Mouse (Mus musculus): Measurements from ENCODE around the gene Bbs2. TPM values are rescaled to one million over a fixed set of nuclear protein-coding genes. Genes with fewer than 3 reads are reported as not detected.
"Not testable (repeated sequence)": the region's sequence is repeated elsewhere in the genome, so short reads cannot be mapped to it uniquely, and the experiment has no call there.

The Bbs2 gene
- 20.7 and 27.6 TPM in 2 replicates for total RNA-seq (2014; rRNA removed)
- 16.2 and 17.5 TPM in 2 replicates for polyA plus RNA-seq (2015; fragmentation: Nextera tagmentation; extraction: Ambion mirVana)

GRCm38 (mm10) chr8:94098081-94098974 lies at the start of gene Bbs2:
TSS of gene Bbs2 (minus strand) at chr8:94098928.
- H3K27me3 ChIP-seq (ENCODE audit: insufficient read depth, low read length), result no peaks in the 10 kb centered on the region
- peak within 1 kb of the TSS; percentile 52 for H3K4me2 ChIP-seq (ENCODE audit: low read depth, low read length, poor library complexity, severe bottlenecking)
- H3K4me3 ChIP-seq (ENCODE audit: low read depth, low read length), result peak within 1 kb of the TSS; percentile 53
- ATAC-seq (ENCODE audit: low FRiP score) (peak; percentile 99), DNase-seq (ENCODE audit: low spot score) (peak; percentile 100)
- peak within 1 kb of the TSS; percentile 79 for H3K9ac ChIP-seq (replicated peaks; ENCODE audit: low read length, poor library complexity, severe bottlenecking)
- H3K4me1 ChIP-seq (ENCODE audit: insufficient read depth, low read length), result peaks cover 4% of the 10 kb centered on the region; the same call in 1 of the 2 replicates
- H3K36me3 ChIP-seq (ENCODE audit: insufficient read depth, low read length), result no peaks in the 10 kb centered on the region
- 1% methylated on average over 61 of the region's 61 CpGs for WGBS
- no peaks in the 10 kb centered on the region for H3K9me3 ChIP-seq (ENCODE audit: low read length)
- TF ChIP-seq CTCF (IDR thresholded peaks at IDR 0.05), result peak; percentile 78
- peak within 1 kb of the TSS; percentile 95 for H3K27ac ChIP-seq (ENCODE audit: low read depth, low read length)

DNA sequence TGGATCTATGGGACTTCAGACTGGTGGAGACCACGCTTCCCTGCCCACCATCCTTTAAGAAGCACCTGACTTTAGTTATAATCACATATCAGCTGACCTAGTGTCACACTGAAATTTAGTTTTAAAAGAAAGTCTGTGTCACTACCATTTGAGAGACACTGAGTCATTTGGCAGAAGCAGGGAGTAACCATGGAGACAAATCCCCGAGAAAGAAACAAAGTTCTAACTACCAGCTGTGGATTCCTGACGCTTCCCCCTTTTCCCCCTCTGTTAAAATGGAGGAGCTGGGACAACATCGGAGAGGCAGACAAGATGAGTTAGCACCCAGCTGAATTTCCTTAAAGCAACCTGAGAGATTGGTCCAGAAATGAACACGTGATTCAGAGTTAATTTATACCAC lies 49.5 kb upstream of the Bbs2 start:
- ATAC-seq (ENCODE audit: low FRiP score), result no peak
- no peaks in the 10 kb centered on the region for H3K4me1 ChIP-seq (ENCODE audit: insufficient read depth, low read length)
- WGBS, result 26% methylated on average over 5 of the region's 5 CpGs
- H3K4me3 ChIP-seq (ENCODE audit: low read depth, low read length), result no peak overlapping the region
- no peak for DNase-seq (ENCODE audit: low spot score)
- TF ChIP-seq CTCF (IDR thresholded peaks at IDR 0.05), result no peak
- no peak overlapping the region for H3K9ac ChIP-seq (replicated peaks; ENCODE audit: low read length, poor library complexity, severe bottlenecking)
- H3K27me3 ChIP-seq (ENCODE audit: insufficient read depth, low read length), result no peaks in the 10 kb centered on the region
- H3K27ac ChIP-seq (ENCODE audit: low read depth, low read length), result no peak overlapping the region; the same call in 1 of the 2 replicates
- no peaks in the 10 kb centered on the region for H3K36me3 ChIP-seq (ENCODE audit: insufficient read depth, low read length)
- no peak overlapping the region for H3K4me2 ChIP-seq (ENCODE audit: low read depth, low read length, poor library complexity, severe bottlenecking)
- H3K9me3 ChIP-seq (ENCODE audit: low read length), result no peaks in the 10 kb centered on the region

DNA sequence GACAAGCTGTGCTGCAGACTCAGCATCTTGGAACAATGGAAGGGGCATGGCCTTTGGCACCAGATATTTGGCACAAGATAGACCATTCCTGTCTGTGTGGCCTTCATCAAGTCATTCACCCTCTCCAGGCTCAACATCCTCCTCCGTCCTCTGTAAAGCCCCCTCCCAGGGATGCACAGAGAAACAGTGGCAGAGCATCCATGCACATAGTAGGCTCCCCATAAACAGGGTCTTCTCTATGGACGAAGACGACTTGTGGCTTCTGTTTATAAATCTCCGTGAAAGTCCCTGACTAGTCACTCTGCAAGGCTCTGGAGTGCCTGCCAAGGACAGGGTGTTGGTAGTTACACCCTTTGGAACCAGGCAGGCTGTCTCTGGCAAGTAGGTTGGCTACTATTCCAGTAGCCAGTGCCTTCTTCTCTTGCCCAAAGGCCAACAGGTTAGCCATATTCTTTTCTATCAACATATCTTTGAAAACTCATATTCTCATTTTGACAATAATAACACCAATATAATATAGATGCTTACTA lies 41.6 kb upstream of the Bbs2 start:
- H3K4me3 ChIP-seq (ENCODE audit: low read depth, low read length), result no peak overlapping the region
- WGBS, result 74% methylated on average over 4 of the region's 4 CpGs
- H3K4me1 ChIP-seq (ENCODE audit: insufficient read depth, low read length), result no peaks in the 10 kb centered on the region

GRCm38 (mm10) chr8:94136933-94137332 lies 38.2 kb upstream of the Bbs2 start, which contains the start of gene Mt4:
TSS of gene Mt4 (plus strand) at chr8:94137197.
- no peak for DNase-seq (ENCODE audit: low spot score)
- H3K27ac ChIP-seq (ENCODE audit: low read depth, low read length), result no peak within 1 kb of the TSS
- 70% methylated on average over 6 of the region's 6 CpGs for WGBS
- no peaks in the 10 kb centered on the region for H3K9me3 ChIP-seq (ENCODE audit: low read length)
- no peak for ATAC-seq (ENCODE audit: low FRiP score)
- H3K4me2 ChIP-seq (ENCODE audit: low read depth, low read length, poor library complexity, severe bottlenecking), result no peak within 1 kb of the TSS
- no peak for TF ChIP-seq CTCF (IDR thresholded peaks at IDR 0.05)
- H3K36me3 ChIP-seq (ENCODE audit: insufficient read depth, low read length), result no peaks in the 10 kb centered on the region
- no peak within 1 kb of the TSS for H3K9ac ChIP-seq (replicated peaks; ENCODE audit: low read length, poor library complexity, severe bottlenecking)
- no peak within 1 kb of the TSS for H3K4me3 ChIP-seq (ENCODE audit: low read depth, low read length)
- no peaks in the 10 kb centered on the region for H3K4me1 ChIP-seq (ENCODE audit: insufficient read depth, low read length)
- no peaks in the 10 kb centered on the region for H3K27me3 ChIP-seq (ENCODE audit: insufficient read depth, low read length)

More for the DNA sequence above, 41.6 kb upstream of the Bbs2 start:
- no peak for TF ChIP-seq CTCF (IDR thresholded peaks at IDR 0.05)
- Histone ChIP-seq H3K4me2 (ENCODE audit: low read depth, low read length, poor library complexity, severe bottlenecking) (no peak overlapping the region), H3K9ac (replicated peaks; ENCODE audit: low read length, poor library complexity, severe bottlenecking) (no peak overlapping the region), H3K9me3 (ENCODE audit: low read length) (no peaks in the 10 kb centered on the region), H3K36me3 (ENCODE audit: insufficient read depth, low read length) (no peaks in the 10 kb centered on the region), H3K27ac (ENCODE audit: low read depth, low read length) (no peak overlapping the region), H3K27me3 (ENCODE audit: insufficient read depth, low read length) (no peaks in the 10 kb centered on the region)
- DNase-seq (ENCODE audit: low spot score) (no peak), ATAC-seq (ENCODE audit: low FRiP score) (no peak)

DNA sequence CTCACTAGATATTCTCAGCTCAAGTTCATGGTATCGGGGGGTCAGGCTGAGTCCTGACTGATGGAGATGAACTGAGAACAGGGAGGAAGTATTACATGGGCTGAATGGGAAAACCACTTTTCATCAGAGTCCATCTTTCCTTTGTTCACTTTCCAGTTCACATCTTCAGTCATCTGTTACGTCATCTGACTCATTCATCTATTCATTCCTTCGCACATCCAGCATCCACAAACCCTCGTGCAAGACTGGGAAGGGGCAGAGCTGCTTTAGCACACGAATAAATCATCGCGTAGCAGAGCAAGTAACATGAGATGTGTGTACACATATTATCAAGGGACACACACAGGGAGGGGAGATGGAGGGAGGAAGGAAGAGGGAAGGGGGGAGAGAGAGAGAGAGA lies 37.5 kb upstream of the Bbs2 start:
- no peak overlapping the region for H3K9ac ChIP-seq (replicated peaks; ENCODE audit: low read length, poor library complexity, severe bottlenecking)
- 82% methylated on average over 7 of the region's 7 CpGs for WGBS
- ATAC-seq (ENCODE audit: low FRiP score) (no peak), DNase-seq (ENCODE audit: low spot score) (no peak)
- no peaks in the 10 kb centered on the region for H3K36me3 ChIP-seq (ENCODE audit: insufficient read depth, low read length)
- H3K27me3 ChIP-seq (ENCODE audit: insufficient read depth, low read length), result no peaks in the 10 kb centered on the region
- H3K4me1 ChIP-seq (ENCODE audit: insufficient read depth, low read length), result no peaks in the 10 kb centered on the region
- H3K4me3 ChIP-seq (ENCODE audit: low read depth, low read length), result no peak overlapping the region
- H3K27ac ChIP-seq (ENCODE audit: low read depth, low read length), result no peak overlapping the region
- no peak for TF ChIP-seq CTCF (IDR thresholded peaks at IDR 0.05)
- H3K9me3 ChIP-seq (ENCODE audit: low read length), result no peaks in the 10 kb centered on the region
- no peak overlapping the region for H3K4me2 ChIP-seq (ENCODE audit: low read depth, low read length, poor library complexity, severe bottlenecking)

DNA sequence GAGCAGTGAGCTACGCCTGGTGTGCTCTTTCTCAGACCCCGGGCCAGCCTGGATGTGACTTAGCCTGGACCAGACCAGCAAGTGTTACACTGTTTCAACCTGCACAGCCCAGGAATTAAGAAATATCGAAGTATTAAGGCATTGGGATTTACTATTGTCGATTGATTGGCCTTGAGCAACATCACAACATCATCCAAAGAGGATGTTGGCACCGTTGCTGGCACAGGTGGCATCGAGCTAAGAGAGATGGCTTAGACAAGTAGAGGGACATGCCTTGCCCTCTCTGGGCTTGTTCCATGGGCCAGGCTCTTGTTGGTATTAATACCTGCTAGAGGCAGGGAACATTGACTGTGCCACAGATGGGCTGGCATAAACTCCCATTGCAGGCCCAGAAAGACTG lies 36.8 kb upstream of the Bbs2 start:
- DNase-seq (ENCODE audit: low spot score) (no peak), ATAC-seq (ENCODE audit: low FRiP score) (no peak)
- Histone ChIP-seq H3K4me1 (ENCODE audit: insufficient read depth, low read length) (no peaks in the 10 kb centered on the region), H3K27ac (ENCODE audit: low read depth, low read length) (no peak overlapping the region), H3K36me3 (ENCODE audit: insufficient read depth, low read length) (no peaks in the 10 kb centered on the region), H3K4me3 (ENCODE audit: low read depth, low read length) (no peak overlapping the region), H3K27me3 (ENCODE audit: insufficient read depth, low read length) (no peaks in the 10 kb centered on the region), H3K9me3 (ENCODE audit: low read length) (no peaks in the 10 kb centered on the region), H3K9ac (replicated peaks; ENCODE audit: low read length, poor library complexity, severe bottlenecking) (no peak overlapping the region), H3K4me2 (ENCODE audit: low read depth, low read length, poor library complexity, severe bottlenecking) (no peak overlapping the region)
- no peak for TF ChIP-seq CTCF (IDR thresholded peaks at IDR 0.05)
- WGBS, result 92% methylated on average over 6 of the region's 6 CpGs

DNA sequence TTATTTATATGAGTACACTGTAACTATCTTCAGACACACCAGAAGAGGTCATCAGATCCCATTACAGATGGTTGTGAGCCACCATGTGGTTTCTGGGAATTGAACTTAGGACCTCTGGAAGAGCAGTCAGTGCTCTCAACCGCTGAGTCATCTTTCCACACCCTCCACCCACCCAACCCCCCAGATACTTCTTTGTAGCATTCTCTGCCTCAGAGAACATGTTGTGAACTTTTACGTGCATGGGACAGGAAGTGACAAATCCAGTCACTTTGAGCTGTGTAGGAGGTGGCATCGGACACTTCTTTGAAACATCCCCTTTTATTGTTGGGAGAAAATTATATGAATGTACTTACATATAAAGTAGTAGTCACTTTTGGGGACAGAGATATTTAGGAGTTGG lies 35.9 kb upstream of the Bbs2 start:
- not testable (repeated sequence) for H3K4me2 ChIP-seq (ENCODE audit: low read depth, low read length, poor library complexity, severe bottlenecking); H3K9ac ChIP-seq (replicated peaks; ENCODE audit: low read length, poor library complexity, severe bottlenecking); H3K9me3 ChIP-seq (ENCODE audit: low read length); DNase-seq (ENCODE audit: low spot score); H3K4me3 ChIP-seq (ENCODE audit: low read depth, low read length); H3K36me3 ChIP-seq (ENCODE audit: insufficient read depth, low read length); H3K27me3 ChIP-seq (ENCODE audit: insufficient read depth, low read length); ATAC-seq (ENCODE audit: low FRiP score); H3K4me1 ChIP-seq (ENCODE audit: insufficient read depth, low read length); H3K27ac ChIP-seq (ENCODE audit: low read depth, low read length)
- WGBS, result 78% methylated on average over 3 of the region's 3 CpGs
